Comparison of ENCODE assay signal across 8 mouse cellular contexts in genomic region chr1:74305522-74305921, GRCm38 (mm10). TPM values are rescaled to one million over a fixed set of nuclear protein-coding genes. Genes with fewer than 3 reads are reported as not detected.
DNase-seq lines count a peak whose midpoint lies in the region; ATAC-seq lines count a peak whose summit lies in the region.

TSS of gene Tmbim1 (minus strand) at chr1:74305622.

- ATAC-seq in lung, embryonic 15.5 days (ENCODE audit: borderline replicate concordance, extremely low read depth, low FRiP score, low TSS enrichment): no peak
- ATAC-seq in heart, embryonic 11.5 days (replicated peaks; ENCODE audit: insufficient number of reproducible peaks, low FRiP score, low TSS enrichment): no peak
- no peak for ATAC-seq in neural tube, embryonic 14.5 days (ENCODE audit: low read depth)

- intact Hi-C loops in left cerebral cortex, postnatal 14 days (cut with DNase I): no loop called here

- peak within 1 kb of the TSS; percentile 75 for H3K4me3 ChIP-seq in lung, embryonic 15.5 days
- peak within 1 kb of the TSS; percentile 98 for H3K4me3 ChIP-seq in brown adipose tissue, adult 24 weeks (ENCODE audit: insufficient read depth, low read depth, low read length)
- H3K4me3 ChIP-seq in heart, embryonic 11.5 days (ENCODE audit: low read depth, low read length): peak within 1 kb of the TSS; percentile 73
- no peak within 1 kb of the TSS for H3K4me3 ChIP-seq in neural tube, embryonic 14.5 days (ENCODE audit: low read depth, low read length)

- 89% methylated on average over 2 of the region's 2 CpGs for WGBS in lung, embryonic 15.5 days
- WGBS in heart, embryonic 11.5 days (ENCODE audit: insufficient replicate concordance): 92% methylated on average over 2 of the region's 2 CpGs
- 82% methylated on average over 2 of the region's 2 CpGs for WGBS in neural tube, embryonic 14.5 days

- DNase-seq in lung, postnatal 10 days: no peak
- no peak for DNase-seq in left cerebral cortex, postnatal 14 days (ENCODE audit: low spot score in 2 of 2)
- DNase-seq in cerebellum, adult 18-20 months: no peak
- no peak for DNase-seq in kidney, adult 18-20 months

- peak within 1 kb of the TSS; percentile 97 for H3K27ac ChIP-seq in lung, embryonic 15.5 days
- peak within 1 kb of the TSS; percentile 99 for H3K27ac ChIP-seq in brown adipose tissue, adult 24 weeks (replicated peaks; ENCODE audit: low read depth, low read length)
- H3K27ac ChIP-seq in heart, embryonic 11.5 days (ENCODE audit: low read depth, low read length): no peak within 1 kb of the TSS
- H3K27ac ChIP-seq in neural tube, embryonic 14.5 days (ENCODE audit: low read depth, low read length): no peak within 1 kb of the TSS

- peak within 1 kb of the TSS; percentile 80 for H3K4me2 ChIP-seq in lung, embryonic 15.5 days
- peak within 1 kb of the TSS; percentile 85 for H3K4me2 ChIP-seq in heart, embryonic 11.5 days
- peak within 1 kb of the TSS; percentile 60; the same call in 1 of the 2 replicates for H3K4me2 ChIP-seq in neural tube, embryonic 14.5 days (ENCODE audit: low read depth, low read length)

- H3K27me3 ChIP-seq in lung, embryonic 15.5 days: no peaks in the 10 kb centered on the region
- H3K27me3 ChIP-seq in heart, embryonic 11.5 days (ENCODE audit: control insufficient read depth, insufficient read depth, low read length): no peaks in the 10 kb centered on the region
- H3K27me3 ChIP-seq in neural tube, embryonic 14.5 days (ENCODE audit: control insufficient read depth, insufficient read depth, low read length): no peaks in the 10 kb centered on the region

- H3K9me3 ChIP-seq in lung, embryonic 15.5 days: no peaks in the 10 kb centered on the region
- no peaks in the 10 kb centered on the region for H3K9me3 ChIP-seq in heart, embryonic 11.5 days (replicated peaks; ENCODE audit: control insufficient read depth, low read length)
- H3K9me3 ChIP-seq in neural tube, embryonic 14.5 days (ENCODE audit: control insufficient read depth, low read length): no peaks in the 10 kb centered on the region

- H3K36me3 ChIP-seq in lung, embryonic 15.5 days: no peaks in the 10 kb centered on the region
- H3K36me3 ChIP-seq in heart, embryonic 11.5 days (ENCODE audit: control insufficient read depth, insufficient read depth, low read length): no peaks in the 10 kb centered on the region
- no peaks in the 10 kb centered on the region for H3K36me3 ChIP-seq in neural tube, embryonic 14.5 days (ENCODE audit: control insufficient read depth, insufficient read depth, low read length)

- H3K4me1 ChIP-seq in lung, embryonic 15.5 days: peaks cover 23% of the 10 kb centered on the region
- H3K4me1 ChIP-seq in brown adipose tissue, adult 24 weeks (ENCODE audit: control insufficient read depth, insufficient read depth, insufficient read length, low read length): peaks cover 28% of the 10 kb centered on the region
- peaks cover 21% of the 10 kb centered on the region for H3K4me1 ChIP-seq in heart, embryonic 11.5 days (ENCODE audit: control insufficient read depth, insufficient read depth, low read length)
- peaks cover 7% of the 10 kb centered on the region; the same call in 1 of the 2 replicates for H3K4me1 ChIP-seq in neural tube, embryonic 14.5 days (ENCODE audit: control insufficient read depth, insufficient read depth, low read length)

- peak within 1 kb of the TSS; percentile 78; the same call in 1 of the 2 replicates for H3K9ac ChIP-seq in lung, embryonic 15.5 days
- H3K9ac ChIP-seq in heart, embryonic 11.5 days (ENCODE audit: low read depth, low read length): no peak within 1 kb of the TSS
- no peak within 1 kb of the TSS for H3K9ac ChIP-seq in neural tube, embryonic 14.5 days (replicated peaks; ENCODE audit: low read depth, low read length)

RNA-seq across cellular contexts. Expression of gene Tmbim1, which starts in this region (rescaled TPM):
- polyA plus RNA-seq in lung, embryonic 15.5 days (2015; fragmentation: Nextera tagmentation; extraction: Ambion mirVana): 38.0 and 44.4 TPM in 2 replicates
- polyA plus RNA-seq in brown adipose tissue, adult 24 weeks (2012; ENCODE audit: insufficient read depth, insufficient read length, missing spikeins): 34.6 and 41.7 TPM in 2 replicates
- 29.2 and 37.1 TPM in 2 replicates for polyA plus RNA-seq in heart, embryonic 11.5 days (2014; fragmentation: Nextera tagmentation; extraction: Ambion mirVana)
- 10 to 100 TPM; 16.3 to 17.8 TPM for total RNA-seq in left cerebral cortex, postnatal 14 days (2021)
- polyA plus RNA-seq in neural tube, embryonic 14.5 days (2014; fragmentation: Nextera tagmentation; extraction: Ambion mirVana): 7.3 and 7.5 TPM in 2 replicates

Comparison
In these comparisons a context has a peak if more than half of its experiments do, and no peak if none do; other contexts are left out.
1. H3K27ac ChIP-seq: peak in lung, embryonic 15.5 days (single experiment) and brown adipose tissue, adult 24 weeks (single experiment); none in heart, embryonic 11.5 days (single experiment) and neural tube, embryonic 14.5 days (single experiment).
2. Peak in every context shown above with its lines, with median percentiles within 50 percentile points of each other: H3K4me2 ChIP-seq.